Mouse (Mus musculus) lung, postnatal 0 days (tissue): ENCODE measurements around the gene Wipf2.

Source experiments
- CTCF ChIP-seq: IDR thresholded peaks from 2 replicates; pipeline ENCODE4 v1.5.1; 2016; ENCODE audit warnings: antibody characterized with exemption, mild to moderate bottlenecking
- EP300 ChIP-seq: IDR thresholded peaks from 2 replicates; pipeline ENCODE4 v1.6.1; 2016; ENCODE audit warnings: antibody characterized with exemption, mild to moderate bottlenecking, control low read depth

DNA sequence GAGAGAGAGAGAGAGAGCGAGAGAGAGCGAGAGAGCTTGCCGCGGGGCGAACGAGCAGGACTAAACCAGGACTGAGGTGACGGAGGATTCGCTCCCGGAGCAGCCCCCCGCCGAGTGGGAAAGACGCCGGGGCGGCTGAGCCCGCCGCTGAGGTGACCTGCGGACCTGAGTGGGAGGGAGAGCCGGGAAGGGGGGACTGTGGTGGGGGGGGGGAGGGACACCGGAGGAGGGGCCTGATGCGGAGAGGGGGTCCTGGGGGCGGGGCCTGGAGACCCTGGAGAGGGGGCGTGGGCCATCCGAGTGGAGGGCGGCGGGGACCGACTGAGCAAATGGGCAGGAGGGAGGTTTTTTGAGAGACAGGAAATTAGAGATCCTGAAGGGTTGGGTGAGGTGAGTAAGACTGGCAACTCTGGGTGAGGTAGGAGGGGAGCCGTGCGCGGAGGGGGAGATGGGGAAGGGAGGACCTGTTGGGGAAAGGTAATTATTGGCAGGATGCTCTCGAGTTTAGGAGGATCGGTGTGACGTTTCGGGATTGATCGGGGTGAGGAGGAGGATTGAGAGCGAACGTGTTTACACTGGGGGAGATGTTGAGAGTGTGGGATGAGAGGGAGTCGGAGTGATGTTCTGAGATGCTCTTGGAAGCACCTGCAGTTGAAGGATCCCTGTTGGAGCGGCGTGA is 452 bp downstream of the Wipf2 start:
- TF ChIP-seq EP300 (no peak), CTCF (no peak)
